Mouse (Mus musculus): Measurements from ENCODE around the gene Olfr282. TPM values are rescaled to one million over a fixed set of nuclear protein-coding genes. Genes with fewer than 3 reads are reported as not detected.

Olfr282 gene
- polyA plus RNA-seq, 1 experiment from 2014 or later: not detected

GRCm38 (mm10) chr15:98424326-98424725 lies 6.7 kb upstream of the Olfr282 start:
- no peak for ATAC-seq (ENCODE audit: insufficient number of reproducible peaks, insufficient read depth, low FRiP score, low read depth)
- WGBS: 74% methylated on average over 14 of the region's 14 CpGs
- H3K4me3 ChIP-seq (ENCODE audit: control insufficient read depth in 1 of 2, insufficient read depth in 1 of 2, low read depth in 1 of 2, low read length in 2 of 2): no peak overlapping the region
- H3K9me3 ChIP-seq (ENCODE audit: control insufficient read depth, low read length): no peaks in the 10 kb centered on the region
- no peak overlapping the region for H3K4me2 ChIP-seq (ENCODE audit: low read length)
- H3K27ac ChIP-seq (replicated peaks in 1 of 2; ENCODE audit: control insufficient read depth in 1 of 2, insufficient read depth in 1 of 2, low read depth in 2 of 2, low read length in 2 of 2): no peak overlapping the region
- no peaks in the 10 kb centered on the region for H3K36me3 ChIP-seq (ENCODE audit: control insufficient read depth, insufficient read depth, low read length)
- H3K4me1 ChIP-seq (ENCODE audit: control insufficient read depth in 2 of 2, insufficient read depth in 2 of 2, low read length in 2 of 2): no peaks in the 10 kb centered on the region
- H3K9ac ChIP-seq (ENCODE audit: low read length): no peak overlapping the region
- H3K27me3 ChIP-seq (ENCODE audit: control insufficient read depth, insufficient read depth, low read length): no peaks in the 10 kb centered on the region

GRCm38 (mm10) chr15:98424753-98425152 lies 6.3 kb upstream of the Olfr282 start:
- H3K9ac ChIP-seq (ENCODE audit: low read length): no peak overlapping the region
- no peaks in the 10 kb centered on the region for H3K4me1 ChIP-seq (ENCODE audit: control insufficient read depth in 2 of 2, insufficient read depth in 2 of 2, low read length in 2 of 2)
- no peaks in the 10 kb centered on the region for H3K9me3 ChIP-seq (ENCODE audit: control insufficient read depth, low read length)
- WGBS: 46% methylated on average over 6 of the region's 6 CpGs
- H3K27ac ChIP-seq (replicated peaks in 1 of 2; ENCODE audit: control insufficient read depth in 1 of 2, insufficient read depth in 1 of 2, low read depth in 2 of 2, low read length in 2 of 2): no peak overlapping the region
- no peak overlapping the region for H3K4me2 ChIP-seq (ENCODE audit: low read length)
- no peaks in the 10 kb centered on the region for H3K36me3 ChIP-seq (ENCODE audit: control insufficient read depth, insufficient read depth, low read length)
- no peaks in the 10 kb centered on the region for H3K27me3 ChIP-seq (ENCODE audit: control insufficient read depth, insufficient read depth, low read length)
- ATAC-seq (ENCODE audit: insufficient number of reproducible peaks, insufficient read depth, low FRiP score, low read depth): no peak
- no peak overlapping the region for H3K4me3 ChIP-seq (ENCODE audit: control insufficient read depth in 1 of 2, insufficient read depth in 1 of 2, low read depth in 1 of 2, low read length in 2 of 2)

DNA sequence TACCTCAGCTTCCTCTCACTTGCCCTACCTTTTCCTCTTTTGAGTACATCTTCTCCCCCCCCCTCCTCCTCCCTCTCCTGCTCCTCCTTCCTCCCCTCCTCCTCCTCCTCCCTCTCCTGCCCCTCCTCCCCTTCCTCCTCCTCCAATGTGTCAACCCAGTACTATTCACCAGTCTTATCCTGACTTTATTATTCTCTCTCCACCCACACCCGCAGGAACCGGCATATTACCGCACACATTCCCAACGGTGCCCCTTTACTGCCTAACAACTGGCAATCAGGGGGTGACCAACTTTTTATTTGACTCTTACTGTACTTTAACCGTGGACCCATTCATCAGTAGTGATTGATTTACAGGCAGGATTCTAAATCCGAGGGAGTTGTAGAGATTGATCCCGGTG lies 5.8 kb upstream of the Olfr282 start:
- no peaks in the 10 kb centered on the region for H3K36me3 ChIP-seq (ENCODE audit: control insufficient read depth, insufficient read depth, low read length)
- 86% methylated on average over 7 of the region's 7 CpGs for whole genome bisulfite sequencing
- H3K27me3 ChIP-seq (ENCODE audit: control insufficient read depth, insufficient read depth, low read length): no peaks in the 10 kb centered on the region
- no peak for ATAC-seq (ENCODE audit: insufficient number of reproducible peaks, insufficient read depth, low FRiP score, low read depth)
- H3K9me3 ChIP-seq (ENCODE audit: control insufficient read depth, low read length): no peaks in the 10 kb centered on the region
- no peak overlapping the region for H3K27ac ChIP-seq (replicated peaks in 1 of 2; ENCODE audit: control insufficient read depth in 1 of 2, insufficient read depth in 1 of 2, low read depth in 2 of 2, low read length in 2 of 2)
- no peak overlapping the region for H3K4me3 ChIP-seq (ENCODE audit: control insufficient read depth in 1 of 2, insufficient read depth in 1 of 2, low read depth in 1 of 2, low read length in 2 of 2)
- no peak overlapping the region for H3K4me2 ChIP-seq (ENCODE audit: low read length)
- no peak overlapping the region for H3K9ac ChIP-seq (ENCODE audit: low read length)
- H3K4me1 ChIP-seq (ENCODE audit: control insufficient read depth in 2 of 2, insufficient read depth in 2 of 2, low read length in 2 of 2): no peaks in the 10 kb centered on the region

- H3K9me3 ChIP-seq (ENCODE audit: control insufficient read depth, low read length): no peaks in the 10 kb centered on the region
- WGBS: 57% methylated on average over 3 of the region's 3 CpGs
- H3K4me1 ChIP-seq (ENCODE audit: control insufficient read depth in 2 of 2, insufficient read depth in 2 of 2, low read length in 2 of 2): no peaks in the 10 kb centered on the region
- no peak overlapping the region for H3K9ac ChIP-seq (ENCODE audit: low read length)
- H3K4me2 ChIP-seq (ENCODE audit: low read length): no peak overlapping the region
- H3K36me3 ChIP-seq (ENCODE audit: control insufficient read depth, insufficient read depth, low read length): no peaks in the 10 kb centered on the region
- H3K27ac ChIP-seq (replicated peaks in 1 of 2; ENCODE audit: control insufficient read depth in 1 of 2, insufficient read depth in 1 of 2, low read depth in 2 of 2, low read length in 2 of 2): no peak overlapping the region
- no peak for ATAC-seq (ENCODE audit: insufficient number of reproducible peaks, insufficient read depth, low FRiP score, low read depth)
- H3K27me3 ChIP-seq (ENCODE audit: control insufficient read depth, insufficient read depth, low read length): no peaks in the 10 kb centered on the region
- no peak overlapping the region for H3K4me3 ChIP-seq (ENCODE audit: control insufficient read depth in 1 of 2, insufficient read depth in 1 of 2, low read depth in 1 of 2, low read length in 2 of 2)
These were observed 13.5 kb downstream of the Olfr282 start for GRCm38 (mm10) chr15:98444561-98444960.

- ATAC-seq (ENCODE audit: insufficient number of reproducible peaks, insufficient read depth, low FRiP score, low read depth): no peak
- Histone ChIP-seq H3K4me2 (ENCODE audit: low read length) (no peak overlapping the region), H3K27me3 (ENCODE audit: control insufficient read depth, insufficient read depth, low read length) (no peaks in the 10 kb centered on the region), H3K36me3 (ENCODE audit: control insufficient read depth, insufficient read depth, low read length) (no peaks in the 10 kb centered on the region), H3K27ac (replicated peaks in 1 of 2; ENCODE audit: control insufficient read depth in 1 of 2, insufficient read depth in 1 of 2, low read depth in 2 of 2, low read length in 2 of 2) (no peak overlapping the region), H3K9me3 (ENCODE audit: control insufficient read depth, low read length) (no peaks in the 10 kb centered on the region), H3K4me1 (ENCODE audit: control insufficient read depth in 2 of 2, insufficient read depth in 2 of 2, low read length in 2 of 2) (no peaks in the 10 kb centered on the region), H3K4me3 (ENCODE audit: control insufficient read depth in 1 of 2, insufficient read depth in 1 of 2, low read depth in 1 of 2, low read length in 2 of 2) (no peak overlapping the region), H3K9ac (ENCODE audit: low read length) (no peak overlapping the region)
- 57% methylated on average over 4 of the region's 4 CpGs for WGBS
These were observed 17.5 kb downstream of the Olfr282 start for GRCm38 (mm10) chr15:98448521-98448920.

DNA sequence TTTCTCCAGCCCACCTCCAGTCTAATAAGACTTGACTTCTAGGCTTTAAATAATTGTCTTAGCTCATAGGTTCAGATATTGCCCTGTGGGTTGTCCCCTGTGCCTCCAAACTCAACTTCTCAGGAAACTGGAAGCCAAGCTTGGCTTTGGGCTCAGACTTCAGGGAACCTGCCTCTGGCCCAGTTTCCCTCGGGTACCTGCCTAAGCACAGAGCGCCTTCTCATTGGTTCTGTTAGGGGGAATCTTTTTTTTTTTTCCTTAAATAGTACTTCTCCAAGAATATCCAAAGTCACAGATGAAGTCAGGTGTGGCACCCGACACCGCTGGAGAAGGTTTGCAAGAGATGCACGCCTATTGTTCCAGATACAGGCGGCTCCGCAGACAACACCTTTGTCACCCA lies 21.3 kb downstream of the Olfr282 start, which contains the start of gene Olfr281:
TSS of gene Olfr281 (plus strand) at position 301 of the 400 bp plus-strand sequence.
- Histone ChIP-seq H3K27me3 (ENCODE audit: control insufficient read depth, insufficient read depth, low read length) (no peaks in the 10 kb centered on the region), H3K4me1 (ENCODE audit: control insufficient read depth in 2 of 2, insufficient read depth in 2 of 2, low read length in 2 of 2) (no peaks in the 10 kb centered on the region), H3K4me3 (ENCODE audit: control insufficient read depth in 1 of 2, insufficient read depth in 1 of 2, low read depth in 1 of 2, low read length in 2 of 2) (no peak within 1 kb of the TSS), H3K9me3 (ENCODE audit: control insufficient read depth, low read length) (no peaks in the 10 kb centered on the region), H3K4me2 (ENCODE audit: low read length) (no peak within 1 kb of the TSS), H3K9ac (ENCODE audit: low read length) (no peak within 1 kb of the TSS), H3K27ac (replicated peaks in 1 of 2; ENCODE audit: control insufficient read depth in 1 of 2, insufficient read depth in 1 of 2, low read depth in 2 of 2, low read length in 2 of 2) (no peak within 1 kb of the TSS), H3K36me3 (ENCODE audit: control insufficient read depth, insufficient read depth, low read length) (no peaks in the 10 kb centered on the region)
- WGBS: 86% methylated on average over 7 of the region's 7 CpGs
- ATAC-seq (ENCODE audit: insufficient number of reproducible peaks, insufficient read depth, low FRiP score, low read depth): no peak

DNA sequence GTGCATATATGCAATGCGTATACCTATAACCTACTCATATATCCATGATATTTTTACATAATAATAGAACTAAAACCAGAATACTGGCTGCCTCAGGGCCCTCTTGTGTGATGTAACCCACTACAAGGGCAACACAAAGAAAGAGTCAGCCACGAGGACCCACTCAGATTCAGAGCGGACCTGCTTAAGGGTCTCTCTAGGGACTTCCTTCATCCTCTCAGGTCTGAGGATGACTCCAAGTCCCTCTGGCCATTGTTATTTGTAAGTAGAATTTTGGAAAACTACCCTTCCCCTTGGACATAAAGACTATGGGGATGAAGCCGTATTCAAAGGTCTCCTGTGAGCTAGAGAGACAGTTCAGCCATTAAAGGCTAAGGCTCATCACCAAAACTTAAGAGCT lies 38.6 kb downstream of the Olfr282 start, which contains the start of gene OR5BS1P:
TSS of gene OR5BS1P (plus strand) at position 301 of the 400 bp plus-strand sequence.
- Histone ChIP-seq H3K9me3 (ENCODE audit: control insufficient read depth, low read length) (0 out of 2 replicates have a peak, but pooled peaks cover 3% of the 10 kb centered on the region), H3K36me3 (ENCODE audit: control insufficient read depth, insufficient read depth, low read length) (no peaks in the 10 kb centered on the region), H3K4me2 (ENCODE audit: low read length) (no peak within 1 kb of the TSS), H3K27ac (replicated peaks in 1 of 2; ENCODE audit: control insufficient read depth in 1 of 2, insufficient read depth in 1 of 2, low read depth in 2 of 2, low read length in 2 of 2) (no peak within 1 kb of the TSS), H3K4me3 (ENCODE audit: control insufficient read depth in 1 of 2, insufficient read depth in 1 of 2, low read depth in 1 of 2, low read length in 2 of 2) (no peak within 1 kb of the TSS), H3K9ac (ENCODE audit: low read length) (no peak within 1 kb of the TSS), H3K4me1 (ENCODE audit: control insufficient read depth in 2 of 2, insufficient read depth in 2 of 2, low read length in 2 of 2) (no peaks in the 10 kb centered on the region), H3K27me3 (ENCODE audit: control insufficient read depth, insufficient read depth, low read length) (no peaks in the 10 kb centered on the region)
- ATAC-seq (ENCODE audit: insufficient number of reproducible peaks, insufficient read depth, low FRiP score, low read depth): no peak
- WGBS: 82% methylated on average over 4 of the region's 4 CpGs

GRCm38 (mm10) chr15:98471539-98471938 lies 40.5 kb downstream of the Olfr282 start:
- Histone ChIP-seq H3K4me1 (ENCODE audit: control insufficient read depth in 2 of 2, insufficient read depth in 2 of 2, low read length in 2 of 2) (no peaks in the 10 kb centered on the region), H3K4me2 (ENCODE audit: low read length) (no peak overlapping the region), H3K36me3 (ENCODE audit: control insufficient read depth, insufficient read depth, low read length) (no peaks in the 10 kb centered on the region), H3K9me3 (ENCODE audit: control insufficient read depth, low read length) (0 out of 2 replicates have a peak, but pooled peaks cover 3% of the 10 kb centered on the region), H3K27me3 (ENCODE audit: control insufficient read depth, insufficient read depth, low read length) (no peaks in the 10 kb centered on the region), H3K9ac (ENCODE audit: low read length) (no peak overlapping the region), H3K27ac (replicated peaks in 1 of 2; ENCODE audit: control insufficient read depth in 1 of 2, insufficient read depth in 1 of 2, low read depth in 2 of 2, low read length in 2 of 2) (no peak overlapping the region), H3K4me3 (ENCODE audit: control insufficient read depth in 1 of 2, insufficient read depth in 1 of 2, low read depth in 1 of 2, low read length in 2 of 2) (no peak overlapping the region)
- WGBS: 87% methylated on average over 13 of the region's 13 CpGs
- no peak for ATAC-seq (ENCODE audit: insufficient number of reproducible peaks, insufficient read depth, low FRiP score, low read depth)
